Comparison of ENCODE assay signal across 8 mouse cellular contexts in genomic region chr9:96971625-96972404, GRCm38 (mm10). TPM values are rescaled to one million over a fixed set of nuclear protein-coding genes. Genes with fewer than 3 reads are reported as not detected.
A peak's percentile ranks its signal among the peaks of the same experiment; 100 is the strongest.
DNase-seq lines count a peak whose midpoint lies in the region; ATAC-seq and TF ChIP-seq lines count a peak whose summit lies in the region.

No protein-coding gene starts in this region.

- peak; percentile 69 for DNase-seq in Muller cell, postnatal 12 days (ENCODE audit: inconsistent ontology term)
- peak; percentile 35 for DNase-seq in brain, adult 2 months (ENCODE audit: low read depth, low spot score)
- DNase-seq in gastrocnemius, postnatal 4 days (ENCODE audit: low spot score in 2 of 2): peak; percentile 68 to 88
- peak; percentile 81 for DNase-seq in hindbrain, postnatal 0 days (ENCODE audit: low spot score)
- DNase-seq in midbrain, embryonic 11.5 days (ENCODE audit: low spot score, missing footprints): peak; percentile 90
- no peak for DNase-seq in urinary bladder, adult 2 months (ENCODE audit: low spot score)
- no peak for DNase-seq in adrenal gland, postnatal 25 days

- H3K9me3 ChIP-seq in hindbrain, postnatal 0 days (ENCODE audit: low read length): no peaks in the 10 kb centered on the region
- no peaks in the 10 kb centered on the region for H3K9me3 ChIP-seq in midbrain, embryonic 11.5 days (ENCODE audit: control insufficient read depth, low read length)

- no peak overlapping the region for H3K4me2 ChIP-seq in hindbrain, postnatal 0 days (ENCODE audit: low read depth, low read length)
- H3K4me2 ChIP-seq in midbrain, embryonic 11.5 days: no peak overlapping the region

- peak; percentile 89 for ATAC-seq in hindbrain, postnatal 0 days
- ATAC-seq in midbrain, embryonic 11.5 days (ENCODE audit: low FRiP score): peak; percentile 84
- ATAC-seq in inflammation-experienced regulatory T-cells, adult 6 months: no peak

- no peaks in the 10 kb centered on the region for H3K36me3 ChIP-seq in hindbrain, postnatal 0 days (ENCODE audit: insufficient read depth, low read length)
- H3K36me3 ChIP-seq in midbrain, embryonic 11.5 days (ENCODE audit: control insufficient read depth, insufficient read depth, low read length): 0 out of 2 replicates have a peak, but pooled peaks cover 3% of the 10 kb centered on the region

- H3K9ac ChIP-seq in hindbrain, postnatal 0 days (replicated peaks; ENCODE audit: low read length): no peak overlapping the region
- no peak overlapping the region for H3K9ac ChIP-seq in midbrain, embryonic 11.5 days (ENCODE audit: low read length)

- peaks cover 18% of the 10 kb centered on the region for H3K4me1 ChIP-seq in hindbrain, postnatal 0 days (ENCODE audit: insufficient read depth, low read length)
- peaks cover 29% of the 10 kb centered on the region for H3K4me1 ChIP-seq in midbrain, embryonic 11.5 days (ENCODE audit: control insufficient read depth, insufficient read depth, low read length)

- TF ChIP-seq CTCF in hindbrain, postnatal 0 days (IDR thresholded peaks at IDR 0.05; ENCODE audit: low read depth): no peak

- H3K4me3 ChIP-seq in hindbrain, postnatal 0 days (ENCODE audit: low read length): no peak overlapping the region
- no peak overlapping the region for H3K4me3 ChIP-seq in midbrain, embryonic 11.5 days (ENCODE audit: low read depth, low read length)

- H3K27ac ChIP-seq in hindbrain, postnatal 0 days: peak overlapping the region; percentile 66
- H3K27ac ChIP-seq in midbrain, embryonic 11.5 days (ENCODE audit: low read depth, low read length): peak overlapping the region; percentile 55

- 31% methylated on average over 9 of the region's 9 CpGs for WGBS in hindbrain, postnatal 0 days
- WGBS in midbrain, embryonic 11.5 days: 27% methylated on average over 9 of the region's 9 CpGs

- no peaks in the 10 kb centered on the region for H3K27me3 ChIP-seq in hindbrain, postnatal 0 days (ENCODE audit: insufficient read depth, low read length)
- no peaks in the 10 kb centered on the region for H3K27me3 ChIP-seq in midbrain, embryonic 11.5 days (ENCODE audit: control insufficient read depth, insufficient read depth, low read length)

RNA-seq across cellular contexts. Expression of gene Spsb4, which starts 46.8 kb away (rescaled TPM):
- total RNA-seq in gastrocnemius, postnatal 4 days (2021): 10 to 100 TPM; 16.1 to 18.0 TPM
- total RNA-seq in hindbrain, postnatal 0 days (2014; rRNA removed): 67.1 and 82.8 TPM in 2 replicates
- 36.2 and 37.2 TPM in 2 replicates for polyA plus RNA-seq in hindbrain, postnatal 0 days (2015; fragmentation: Nextera tagmentation; extraction: Ambion mirVana)
- polyA plus RNA-seq in midbrain, embryonic 11.5 days (2014; fragmentation: Nextera tagmentation; extraction: Ambion mirVana): 107 and 115 TPM in 2 replicates
- polyA plus RNA-seq in inflammation-experienced regulatory T-cells, adult 6 months (2017; shearing (Covaris generic)): under 1 TPM in 1 of 3 experiments, not detected in 2; 0.16 TPM
- polyA plus RNA-seq in urinary bladder, adult 2 months (2012; rRNA removed): 0.41 and 0.60 TPM in 2 replicates
- total RNA-seq in adrenal gland, postnatal 25 days (2021): 0.86 and 1.2 TPM in 2 replicates

Comparison
In these comparisons a context has a peak if more than half of its experiments do, and no peak if none do; other contexts are left out.
1. DNase-seq: peak in Muller cell, postnatal 12 days (single experiment), brain, adult 2 months (single experiment), gastrocnemius, postnatal 4 days (2 of 2), hindbrain, postnatal 0 days (single experiment) and midbrain, embryonic 11.5 days (single experiment); none in urinary bladder, adult 2 months (single experiment) and adrenal gland, postnatal 25 days (single experiment).
2. RNA of gene Spsb4, which starts 46.8 kb away (polyA plus RNA-seq): 107 to 115 TPM in midbrain, embryonic 11.5 days and 36.2 to 37.2 TPM in hindbrain, postnatal 0 days; 0.41 to 0.60 TPM in urinary bladder, adult 2 months and 0.16 TPM in inflammation-experienced regulatory T-cells, adult 6 months; every median in the first group is over 10 times any median in the second.